Mouse (Mus musculus) urinary bladder, postnatal 10 days (tissue): Measurements from ENCODE around the gene Hand1.
"Not testable (repeated sequence)": the region's sequence is repeated elsewhere in the genome, so short reads cannot be mapped to it uniquely, and the experiment has no call there.

Experiments
- DNase-seq: peaks from one replicate; pipeline ENCODE4 v3.0.0; 2022; ENCODE audit warnings: low spot score

The Hand1 gene

DNA sequence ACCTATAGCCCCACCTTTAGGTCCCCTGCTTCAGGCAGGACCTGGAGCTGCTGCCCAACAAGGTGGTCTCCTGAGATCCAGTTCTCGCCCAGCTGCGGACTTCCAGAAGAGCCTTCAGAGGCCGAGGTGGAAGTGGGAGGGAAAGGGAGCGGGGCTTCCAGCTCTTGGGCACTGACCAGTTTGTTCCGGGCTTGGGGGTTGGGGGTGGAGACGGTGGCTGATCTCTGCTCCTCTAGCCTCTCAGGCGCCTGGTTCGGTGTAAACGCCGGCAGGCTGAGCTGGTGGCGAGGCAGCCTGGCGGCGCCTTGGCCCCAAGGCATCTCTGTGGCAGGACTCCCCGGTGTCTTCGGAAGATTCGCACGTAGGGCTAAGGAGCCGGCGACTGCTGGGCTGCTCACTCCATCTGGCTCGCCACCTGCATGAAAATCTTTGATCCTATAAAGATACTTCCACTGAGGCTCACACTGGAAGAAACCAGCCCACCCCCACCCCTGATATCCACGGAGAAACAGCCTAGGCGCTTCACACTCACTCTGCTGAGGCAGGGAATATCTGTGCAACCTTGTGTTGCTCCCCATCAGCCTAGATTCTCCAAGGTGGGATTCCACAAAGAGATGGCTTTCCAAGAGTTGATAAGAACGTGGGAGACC lies at the start of gene Hand1:
Gene Hand1 (minus strand): TSS at position 267 of the 650 bp plus-strand sequence.
- no peak for DNase-seq

DNA sequence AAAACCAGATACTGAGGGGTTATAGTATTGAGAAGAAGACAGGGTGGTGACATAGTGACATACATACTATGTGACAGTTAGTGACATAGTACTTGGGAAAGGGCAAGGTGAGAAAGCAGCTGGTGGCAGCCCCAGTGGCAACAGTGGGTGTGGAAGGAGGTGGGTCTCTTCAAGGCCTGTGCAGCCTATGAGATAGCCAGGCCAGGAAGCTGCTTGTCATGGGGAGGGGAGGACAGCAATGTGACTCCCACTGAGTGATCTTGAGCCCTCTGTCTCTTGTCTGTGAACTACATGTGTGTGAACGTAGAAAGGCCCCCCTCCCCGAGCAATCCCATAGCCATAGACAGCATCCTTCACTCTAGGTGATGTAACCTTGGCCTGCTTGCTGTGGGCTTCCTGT lies 43.5 kb upstream of the Hand1 start:
- DNase-seq: no peak

GRCm38 (mm10) chr11:57873014-57873413 lies 40.4 kb upstream of the Hand1 start:
- no peak for DNase-seq

GRCm38 (mm10) chr11:57868753-57869460 lies 36.3 kb upstream of the Hand1 start:
- no peak for DNase-seq

DNA sequence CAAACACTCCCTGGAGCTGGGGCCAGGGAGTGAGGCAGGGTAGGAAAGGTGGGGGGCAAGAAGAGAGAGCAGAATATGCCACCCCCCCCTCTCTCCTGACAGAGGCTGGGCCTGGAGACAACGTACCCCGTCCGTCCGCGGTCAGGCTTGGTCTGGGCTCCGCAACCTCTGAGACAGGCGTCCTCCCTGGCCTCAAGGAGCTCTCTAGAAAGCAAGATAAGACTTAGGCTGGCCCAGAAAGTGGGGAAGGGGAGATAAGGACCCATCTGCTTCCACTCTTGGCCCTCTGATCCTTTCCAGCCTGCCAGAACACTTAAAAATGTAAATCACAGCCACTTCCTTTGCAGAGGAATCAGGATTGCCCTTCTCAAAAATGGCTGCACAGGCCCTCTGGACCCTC lies 33.8 kb upstream of the Hand1 start:
- DNase-seq: no peak

- DNase-seq: no peak
These were observed 32.0 kb upstream of the Hand1 start for GRCm38 (mm10) chr11:57864577-57864976.

- no peak for DNase-seq
These were observed 29.5 kb upstream of the Hand1 start for GRCm38 (mm10) chr11:57862088-57862487.

DNA sequence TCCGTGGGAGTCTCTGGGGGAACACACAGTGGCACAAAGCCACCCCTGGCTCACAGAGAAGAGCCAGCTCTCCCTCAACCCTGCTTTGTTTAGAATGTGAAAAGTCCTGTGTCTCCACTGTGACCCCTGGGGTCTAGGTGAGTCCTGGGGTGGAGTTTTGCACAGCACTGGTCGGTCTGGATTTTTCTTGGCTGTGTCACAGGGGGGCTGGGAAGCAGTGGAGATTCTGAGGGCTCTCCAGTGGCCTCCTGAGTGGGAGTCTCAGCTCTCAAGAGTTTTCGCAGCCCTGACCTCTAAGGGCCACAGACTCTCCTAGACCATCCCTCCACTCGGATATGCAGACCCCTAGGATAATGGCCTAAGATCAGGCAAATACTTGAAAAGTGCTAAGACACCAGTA lies 25.1 kb upstream of the Hand1 start:
- no peak for DNase-seq

GRCm38 (mm10) chr11:57853571-57853970 lies 21.0 kb upstream of the Hand1 start:
- no peak for DNase-seq

- no peak for DNase-seq
These were observed 18.3 kb upstream of the Hand1 start for GRCm38 (mm10) chr11:57850931-57851330.

GRCm38 (mm10) chr11:57850298-57850697 lies 17.7 kb upstream of the Hand1 start:
- DNase-seq: no peak

DNA sequence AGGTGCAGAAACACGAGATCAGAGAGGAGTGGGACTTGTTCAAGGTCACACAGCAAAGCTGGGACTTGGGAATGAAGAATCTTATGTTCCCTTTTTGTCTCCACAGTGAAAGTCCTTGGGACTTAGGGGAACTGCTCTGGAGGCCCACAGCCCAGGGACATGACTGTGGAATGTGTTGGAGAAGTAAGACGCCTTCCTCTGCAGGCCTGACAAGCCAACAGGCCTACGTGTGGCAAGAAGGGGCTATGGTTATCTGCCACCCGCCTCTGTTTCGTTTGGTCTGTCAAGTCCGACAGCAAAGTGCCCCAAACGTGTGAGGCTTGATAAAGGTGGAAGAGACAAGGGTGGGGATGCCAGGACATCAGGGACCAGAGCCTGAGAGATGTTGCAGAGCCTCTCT lies 14.8 kb upstream of the Hand1 start:
- DNase-seq: no peak

DNA sequence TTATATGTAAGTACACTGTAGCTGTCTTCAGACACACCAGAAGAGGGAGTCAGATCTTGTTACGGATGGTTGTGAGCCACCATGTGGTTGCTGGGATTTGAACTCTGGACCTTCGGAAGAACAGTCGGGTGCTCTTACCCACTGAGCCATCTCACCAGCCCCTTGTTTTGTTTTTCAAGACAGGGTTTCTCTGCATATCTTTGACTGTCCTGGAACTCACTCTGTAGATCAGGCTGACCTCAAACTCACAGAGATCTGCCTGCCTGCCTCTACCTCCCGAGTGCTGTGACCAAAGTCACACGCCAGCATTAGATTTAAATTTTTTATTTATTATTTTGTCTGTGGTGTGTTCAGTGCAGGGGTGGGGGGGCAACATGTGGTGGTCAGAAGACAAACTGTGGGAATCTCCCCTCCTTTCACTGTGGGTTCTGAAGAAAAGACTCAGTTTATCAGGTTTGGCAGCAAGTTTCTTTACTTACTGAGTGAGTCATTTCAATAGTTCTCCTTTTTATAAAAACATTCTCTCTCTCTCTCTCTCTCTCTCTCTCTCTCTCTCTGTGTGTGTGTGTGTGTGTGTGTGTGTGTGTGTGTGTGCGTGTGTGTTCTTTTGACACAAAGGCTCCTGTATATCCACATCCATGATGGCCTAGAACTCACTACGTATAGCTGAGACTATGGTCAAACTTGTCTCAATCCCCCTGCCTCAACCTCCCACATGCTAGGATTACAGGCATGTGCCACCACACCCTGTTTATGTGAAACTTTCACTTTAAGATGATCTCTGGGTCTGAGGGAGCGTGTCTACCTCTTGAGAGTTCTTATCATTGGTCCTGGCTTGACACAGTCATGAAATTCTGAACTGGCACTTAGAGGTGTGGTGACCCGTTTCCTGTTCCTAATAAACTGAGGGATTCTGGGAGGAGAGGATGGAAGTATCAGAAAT lies 14.1 kb upstream of the Hand1 start:
- not testable (repeated sequence) for DNase-seq

GRCm38 (mm10) chr11:57841391-57841790 lies 8.8 kb upstream of the Hand1 start:
- no peak for DNase-seq

DNA sequence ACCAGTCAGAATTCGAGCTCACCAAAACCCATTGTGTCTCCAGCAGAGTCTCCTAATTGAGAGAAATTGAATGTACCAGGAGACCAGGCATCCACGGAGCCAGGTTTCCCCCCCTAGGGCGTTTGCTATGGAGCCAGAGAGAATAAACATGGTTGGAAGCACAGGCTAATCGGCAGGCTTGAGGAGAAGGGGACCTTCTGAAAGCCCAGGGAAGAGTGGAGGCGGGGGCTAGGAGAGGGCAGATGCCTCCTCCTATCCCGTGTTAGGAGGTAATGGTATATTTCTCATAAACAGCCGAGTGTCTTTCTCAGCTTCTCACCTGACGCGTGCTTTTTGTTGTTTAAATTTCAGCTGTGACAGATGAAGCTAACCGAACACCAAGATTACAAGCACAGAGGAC lies 8.4 kb upstream of the Hand1 start:
- no peak for DNase-seq

DNA sequence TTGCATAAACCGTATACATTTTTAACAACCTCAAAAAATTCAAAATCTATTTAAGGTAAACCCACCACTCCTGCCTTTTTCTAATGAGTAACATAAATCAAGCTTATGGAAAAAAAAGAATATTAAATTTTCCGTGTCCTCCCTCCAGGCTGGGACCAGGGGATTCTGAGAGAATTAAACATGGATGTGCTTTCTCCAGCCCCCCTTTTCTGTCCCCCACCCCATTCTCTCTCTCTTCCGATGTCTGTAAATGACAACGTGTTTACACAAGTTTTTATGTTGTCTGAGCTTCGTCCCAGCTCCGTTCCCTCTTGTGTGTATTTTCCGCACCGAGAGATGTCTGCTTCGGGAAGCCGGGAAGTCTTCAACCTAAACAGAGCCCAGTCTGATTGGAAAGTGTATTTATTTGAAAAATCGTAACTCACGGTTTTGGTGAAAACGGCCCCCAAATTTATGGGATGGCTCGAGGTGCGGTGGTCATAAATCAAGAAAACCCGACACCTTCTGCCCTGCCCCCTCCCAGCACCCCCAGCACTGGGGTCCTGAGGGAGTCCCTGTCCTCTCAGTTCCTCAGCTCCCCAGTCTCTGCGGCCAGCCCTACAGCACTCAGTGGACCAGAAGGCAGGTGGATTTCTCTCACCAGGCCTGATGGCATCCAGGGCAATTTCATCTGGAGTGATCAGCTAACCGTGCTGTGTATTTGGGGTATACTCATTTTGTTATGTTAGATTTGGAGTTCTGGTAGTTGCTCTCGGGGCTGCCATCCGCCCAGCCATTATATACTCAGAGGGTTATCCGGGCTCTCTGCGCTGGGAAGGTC lies 5.5 kb upstream of the Hand1 start:
- no peak for DNase-seq

DNA sequence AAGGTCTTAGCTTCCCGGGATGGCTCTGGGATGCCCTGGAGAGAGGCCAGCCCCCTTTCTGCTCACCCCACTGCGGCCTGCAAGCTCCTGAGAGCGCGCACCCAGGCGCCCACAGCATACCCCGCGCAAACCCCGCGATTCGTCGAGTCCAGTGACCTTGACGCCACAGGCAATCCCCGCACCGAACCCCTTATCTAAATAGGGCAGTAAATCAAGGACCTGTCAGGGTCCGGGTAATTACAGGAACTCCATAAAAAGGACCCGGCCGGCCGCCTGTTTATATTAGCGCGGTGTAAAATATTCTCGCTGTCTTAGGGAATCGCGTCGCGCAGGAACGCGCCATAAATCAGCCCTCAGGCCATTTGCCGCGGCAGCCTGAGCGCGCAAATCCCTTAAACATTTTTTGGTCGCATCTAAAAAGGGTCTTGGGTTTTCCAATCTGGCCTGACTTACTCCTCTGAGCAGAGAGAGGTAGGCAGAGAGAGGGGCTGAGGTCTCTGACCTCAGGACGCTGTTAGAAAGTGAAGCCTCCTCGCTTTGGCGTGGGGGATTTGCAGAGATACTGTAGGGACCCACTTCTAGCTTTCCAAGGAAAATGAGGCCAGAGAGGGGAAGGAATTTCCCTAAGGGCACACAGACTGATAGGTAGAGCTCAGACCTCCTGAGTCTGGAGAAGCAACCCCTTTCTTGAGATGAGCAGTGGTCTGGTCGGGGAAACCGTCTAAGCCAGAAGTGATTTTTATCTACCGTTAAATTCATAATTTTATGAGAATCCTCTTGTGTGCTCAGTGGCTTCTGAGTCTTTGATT lies 4.5 kb upstream of the Hand1 start:
- DNase-seq: no peak

DNA sequence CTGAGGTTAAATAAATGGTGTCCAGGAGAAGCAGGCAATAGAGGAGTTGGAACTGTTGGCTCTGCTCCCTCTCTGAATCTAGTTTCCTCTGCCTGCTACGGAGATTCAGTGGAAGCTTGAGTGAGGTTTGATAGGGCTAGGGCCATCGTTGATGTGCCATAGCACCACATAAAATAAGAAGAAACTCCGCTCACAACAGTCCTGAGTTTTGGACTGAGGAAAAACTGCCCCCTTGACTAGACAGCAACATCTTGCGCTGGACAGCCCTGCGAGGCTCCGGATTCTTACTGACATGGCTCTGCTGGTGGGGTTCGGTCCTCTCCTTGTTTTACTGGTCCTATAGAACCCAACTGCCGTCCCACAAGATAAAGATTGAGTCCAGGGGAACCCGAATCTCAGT lies 3.8 kb upstream of the Hand1 start:
- DNase-seq: no peak

GRCm38 (mm10) chr11:57835931-57836330 lies 3.3 kb upstream of the Hand1 start:
- DNase-seq: no peak

GRCm38 (mm10) chr11:57835331-57835730 lies 2.7 kb upstream of the Hand1 start:
- DNase-seq: no peak

GRCm38 (mm10) chr11:57834031-57834430 lies 1.4 kb upstream of the Hand1 start:
- no peak for DNase-seq
